Mouse (Mus musculus): ENCODE data around the gene Mdh2. TPM values are rescaled to one million over a fixed set of nuclear protein-coding genes. Genes with fewer than 3 reads are reported as not detected.

The Mdh2 gene
- 100 to 1,000 TPM; 489 to 545 TPM for total RNA-seq (2021)
- long read RNA-seq, experiment 1, transcript Mdh2-201 (9 exons, 1,456 nt) = major isoform, 543 of 692 reads
- long read RNA-seq, experiment 1, partial matches to known transcripts = 141 of 692 reads
- long read RNA-seq, experiment 1, other reads (novel, unspliced or antisense) = 7 of 692 reads
- long read RNA-seq, experiment 2, transcript Mdh2-201 (9 exons, 1,456 nt) = major isoform, 340 of 360 reads
- long read RNA-seq, experiment 2, partial matches to known transcripts = 20 of 360 reads
- long read RNA-seq, experiment 2, other reads (novel, unspliced or antisense) = 0 of 360 reads

DNA sequence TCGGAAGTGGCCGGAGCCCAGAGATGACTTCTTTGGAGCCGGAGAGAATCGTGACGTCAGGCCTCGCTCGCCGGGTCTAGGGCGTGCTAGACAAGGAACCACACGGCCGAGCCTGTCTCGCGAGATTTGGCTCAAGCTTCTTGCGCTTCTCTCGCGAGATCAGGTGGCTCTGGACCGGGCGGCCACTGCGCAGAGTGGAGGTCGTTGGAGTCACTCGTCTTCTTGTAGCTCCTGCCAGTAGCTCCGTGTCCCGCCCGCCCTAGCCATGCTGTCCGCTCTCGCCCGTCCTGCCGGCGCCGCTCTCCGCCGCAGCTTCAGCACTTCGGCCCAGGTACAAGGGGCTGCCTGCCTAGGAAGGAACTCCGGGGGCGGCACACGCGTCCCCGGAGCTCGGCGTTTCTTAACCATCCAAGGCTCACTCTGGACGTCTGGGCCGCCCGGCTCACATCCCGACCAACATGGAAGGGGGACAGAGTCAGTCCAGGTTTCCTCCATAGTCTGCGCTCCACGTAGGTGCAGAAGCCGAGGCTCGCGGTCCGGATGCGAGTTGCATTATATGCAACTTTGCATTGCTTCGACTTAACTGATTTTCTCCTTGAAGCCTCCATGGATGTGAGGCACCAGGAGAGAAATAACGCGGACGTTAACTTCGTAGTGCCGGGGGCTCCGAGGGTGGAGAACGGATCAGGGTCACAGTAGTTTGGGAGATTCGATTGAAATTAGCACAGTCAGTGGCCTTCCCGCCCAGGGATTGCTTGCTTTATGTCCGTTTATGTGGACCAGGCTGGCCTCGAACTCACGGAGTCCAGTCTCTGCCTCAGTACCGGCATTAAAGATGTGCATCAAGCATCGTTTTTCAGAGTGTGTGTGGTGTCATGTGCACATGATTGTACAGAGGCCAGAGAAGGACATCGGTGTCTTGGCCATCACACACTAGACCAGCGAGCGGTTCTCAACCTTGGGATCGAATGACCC, at the start of gene Mdh2:
TSS of gene Mdh2 (plus strand) at position 10 of the 975 bp plus-strand sequence.
- DNase-seq = peak; percentile 99 to 100

DNA sequence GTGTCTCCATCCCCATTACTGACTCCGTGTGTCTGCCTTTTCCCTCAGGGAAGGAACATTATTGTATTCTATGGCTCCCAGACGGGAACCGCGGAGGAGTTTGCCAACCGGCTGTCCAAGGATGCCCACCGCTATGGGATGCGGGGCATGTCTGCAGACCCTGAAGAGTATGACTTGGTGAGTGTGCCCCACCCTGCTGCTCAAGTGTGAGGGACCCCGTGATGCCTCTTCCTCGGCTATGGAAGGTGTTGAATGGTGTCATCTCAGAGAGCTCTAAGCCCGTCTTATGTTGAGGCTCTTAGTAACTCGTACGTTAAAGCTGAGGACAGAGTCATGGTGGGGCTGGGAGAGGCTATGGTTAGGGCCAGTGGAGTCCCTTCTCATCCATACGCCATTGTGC, 48.9 kb upstream of the Mdh2 start:
- DNase-seq = no peak

GRCm38 (mm10) chr5:135730278-135730677, 48.0 kb upstream of the Mdh2 start:
- DNase-seq = no peak

DNA sequence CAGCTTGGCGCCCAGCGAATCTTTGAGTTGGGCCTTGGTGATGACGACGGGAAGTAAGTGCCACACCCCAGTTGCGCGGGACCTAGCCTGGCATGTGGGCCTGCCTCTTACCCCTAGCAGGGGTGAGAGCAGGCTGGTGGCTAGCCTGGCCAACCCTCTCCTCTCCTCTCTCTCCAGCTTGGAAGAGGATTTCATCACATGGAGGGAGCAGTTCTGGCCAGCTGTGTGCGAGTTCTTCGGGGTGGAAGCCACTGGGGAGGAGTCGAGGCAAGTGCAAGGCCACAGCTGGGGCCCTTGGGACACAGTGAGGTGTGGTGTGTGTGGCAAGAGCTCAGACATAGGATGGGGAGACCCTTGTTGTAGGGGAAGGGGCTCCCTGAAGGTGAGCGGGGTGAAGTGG, 47.4 kb upstream of the Mdh2 start:
- no peak for DNase-seq

DNA sequence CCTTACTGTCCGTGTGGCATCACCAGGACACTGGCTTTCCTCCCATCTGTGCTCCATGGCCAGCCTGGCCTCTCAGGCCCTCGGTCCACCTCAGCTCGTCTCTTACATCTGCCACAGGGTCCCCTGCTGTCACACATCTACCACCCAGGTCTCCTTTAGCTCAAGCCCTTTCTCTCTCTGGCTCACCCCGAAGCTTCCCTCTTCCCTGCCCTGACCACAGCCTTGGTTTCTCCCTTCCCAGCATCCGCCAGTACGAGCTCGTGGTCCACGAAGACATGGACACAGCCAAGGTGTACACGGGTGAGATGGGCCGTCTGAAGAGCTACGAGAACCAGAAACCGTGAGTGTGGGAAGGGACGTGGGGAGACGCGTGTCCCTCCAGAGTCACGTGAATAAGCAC, 47.0 kb upstream of the Mdh2 start:
- DNase-seq = no peak

DNA sequence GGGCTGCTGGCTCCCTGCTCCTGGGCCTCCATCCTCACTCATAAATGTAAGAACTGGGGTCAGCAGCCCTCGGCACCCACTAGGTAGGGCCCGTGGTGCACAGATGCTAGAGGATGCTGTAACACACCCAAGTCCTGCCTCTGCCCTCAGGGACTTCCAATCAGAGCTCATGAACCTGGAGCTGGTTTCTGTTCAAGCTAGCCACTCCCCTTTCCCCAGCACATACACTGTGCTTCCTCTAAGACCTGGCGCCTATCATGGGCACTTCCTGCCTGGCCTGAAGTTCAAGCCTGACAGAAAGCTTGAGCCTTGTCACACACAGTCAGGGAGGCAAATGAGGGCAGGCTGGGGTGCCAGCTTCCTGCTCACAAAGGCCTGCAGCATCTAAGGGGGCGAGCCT, 45.2 kb upstream of the Mdh2 start:
- no peak for DNase-seq

DNA sequence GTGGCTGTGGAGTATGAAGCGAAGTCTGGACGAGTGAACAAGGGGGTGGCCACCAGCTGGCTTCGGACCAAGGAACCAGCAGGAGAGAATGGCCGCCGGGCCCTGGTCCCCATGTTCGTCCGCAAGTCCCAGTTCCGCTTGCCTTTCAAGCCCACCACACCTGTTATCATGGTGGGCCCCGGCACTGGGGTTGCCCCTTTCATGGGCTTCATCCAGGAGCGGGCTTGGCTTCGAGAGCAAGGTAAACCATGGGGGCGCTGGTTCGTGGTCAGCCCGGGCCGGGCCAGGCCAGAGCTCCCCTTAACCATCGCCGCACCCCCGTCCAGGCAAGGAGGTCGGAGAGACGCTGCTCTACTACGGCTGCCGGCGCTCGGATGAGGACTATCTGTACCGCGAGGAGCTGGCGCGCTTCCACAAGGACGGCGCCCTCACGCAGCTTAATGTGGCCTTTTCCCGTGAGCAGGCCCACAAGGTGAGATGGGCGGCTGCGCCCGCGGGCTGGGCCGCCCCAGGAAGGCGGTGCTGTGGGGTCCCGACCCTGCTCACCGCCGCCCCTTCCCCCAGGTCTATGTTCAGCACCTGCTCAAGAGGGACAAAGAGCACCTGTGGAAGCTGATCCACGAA, 44.1 kb upstream of the Mdh2 start:
- DNase-seq = no peak

DNA sequence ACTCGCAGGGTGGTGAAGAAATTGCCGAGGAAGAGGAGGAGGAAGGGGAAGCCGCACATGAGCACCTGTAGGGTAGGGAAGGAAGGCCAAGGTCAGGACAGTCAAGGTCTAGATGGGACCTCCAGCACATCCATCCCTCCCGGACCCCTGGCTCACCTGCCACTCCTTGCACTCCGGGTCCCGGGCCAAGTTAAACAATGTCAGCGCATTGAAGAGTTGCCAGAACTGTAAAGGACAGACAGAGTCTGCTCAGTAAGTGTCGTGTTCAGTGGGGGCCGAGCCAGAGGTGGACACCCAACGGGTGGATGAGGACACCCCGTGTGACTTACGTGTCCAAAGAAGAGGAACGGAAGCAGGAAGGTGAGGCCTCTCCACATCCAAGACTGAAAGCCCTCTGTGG, 42.5 kb upstream of the Mdh2 start:
- no peak for DNase-seq

- DNase-seq = no peak
Observed at GRCm38 (mm10) chr5:135736544-135736943, 41.7 kb upstream of the Mdh2 start.

- DNase-seq = no peak
Observed at GRCm38 (mm10) chr5:135737154-135737553, 41.1 kb upstream of the Mdh2 start.

DNA sequence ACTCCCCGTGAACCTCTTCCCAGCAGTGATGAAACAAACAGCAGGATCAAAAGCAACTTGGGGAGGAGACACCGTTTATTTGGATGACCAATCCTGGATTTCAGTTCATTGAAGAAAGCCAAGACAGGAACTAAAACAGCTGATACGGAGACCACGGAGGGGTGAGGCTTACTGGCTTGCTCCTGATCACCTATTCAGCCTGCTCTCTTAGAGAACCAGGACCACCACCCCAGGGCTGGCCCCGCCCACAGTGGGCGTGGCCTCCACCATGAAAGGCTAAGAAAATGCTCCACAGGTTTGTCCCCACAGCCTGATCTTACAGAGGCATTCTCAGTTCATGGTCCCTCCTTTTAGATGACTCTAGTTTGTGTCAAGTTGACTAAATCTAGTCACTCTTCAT, 40.0 kb upstream of the Mdh2 start:
- DNase-seq = no peak

DNA sequence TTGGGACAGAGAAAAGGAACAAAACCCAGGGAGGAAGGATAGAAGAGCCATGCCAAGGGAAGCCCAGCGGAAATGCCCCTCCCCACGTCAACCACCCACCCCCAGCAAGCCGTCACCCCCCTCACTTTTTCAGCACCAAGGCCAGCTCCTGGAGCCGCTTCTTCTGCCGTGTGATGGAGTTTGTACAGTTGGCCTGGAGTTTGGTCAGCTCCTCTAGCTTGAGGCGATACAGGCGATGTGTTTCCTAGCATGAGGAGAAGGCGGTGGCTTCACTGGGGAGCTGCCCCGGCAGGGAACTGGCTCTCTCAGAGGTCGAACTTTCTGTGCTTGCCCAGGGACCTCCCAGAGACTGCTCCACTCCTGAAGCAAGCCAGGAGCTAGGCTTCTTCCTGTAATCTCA, 36.1 kb upstream of the Mdh2 start:
- DNase-seq = no peak

GRCm38 (mm10) chr5:135742941-135743740, 35.1 kb upstream of the Mdh2 start:
- DNase-seq = peak in 1 of 2 experiments; percentile 53

GRCm38 (mm10) chr5:135743741-135744609, 34.3 kb upstream of the Mdh2 start, which contains the start of gene Tmem120a:
Tmem120a (minus strand) TSS chr5:135744448.
- peak; percentile 98 for DNase-seq

GRCm38 (mm10) chr5:135744742-135745141, 33.5 kb upstream of the Mdh2 start:
- DNase-seq = no peak

GRCm38 (mm10) chr5:135751041-135751440, 27.2 kb upstream of the Mdh2 start:
- DNase-seq = no peak

DNA sequence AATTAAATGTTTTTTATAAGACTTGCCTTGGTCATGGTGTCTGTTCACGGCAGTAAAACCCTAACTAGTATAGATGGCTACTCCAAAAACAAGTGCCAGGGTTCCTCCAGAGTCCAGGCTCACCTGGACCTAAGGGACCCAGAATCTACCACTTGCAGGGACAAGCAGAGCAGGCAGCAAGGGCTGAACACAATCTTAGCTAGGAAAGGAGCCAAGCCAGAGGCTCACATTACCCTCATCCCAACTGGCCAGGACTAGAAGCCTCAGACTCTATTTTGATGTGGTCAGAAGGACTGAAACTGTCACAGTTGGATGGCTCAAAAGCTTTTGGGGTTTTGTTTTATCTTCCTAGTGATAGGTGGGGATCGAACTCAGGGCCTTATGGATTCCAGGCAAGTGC, 26.7 kb upstream of the Mdh2 start:
- DNase-seq = no peak

DNA sequence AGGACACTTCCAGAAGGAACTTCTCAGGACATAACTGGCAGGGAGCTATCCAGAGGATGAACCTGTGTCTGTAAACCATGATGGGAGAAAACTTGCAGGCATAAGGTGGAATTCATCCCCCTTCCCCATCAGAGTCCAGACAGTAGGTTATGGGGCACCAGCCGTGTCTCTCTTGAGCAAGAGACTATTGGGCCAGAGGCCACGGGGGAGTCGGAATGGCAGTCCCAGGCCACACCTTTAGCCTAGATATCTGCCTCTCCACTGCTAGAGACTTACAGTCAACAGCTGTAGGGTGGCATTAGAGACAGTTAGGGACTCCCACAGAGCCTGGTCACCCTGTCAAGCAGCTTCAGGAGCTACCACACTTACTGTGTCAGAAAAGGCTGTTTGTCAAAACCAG, 16.4 kb upstream of the Mdh2 start:
- DNase-seq = peak in 1 of 2 experiments; percentile 45

DNA sequence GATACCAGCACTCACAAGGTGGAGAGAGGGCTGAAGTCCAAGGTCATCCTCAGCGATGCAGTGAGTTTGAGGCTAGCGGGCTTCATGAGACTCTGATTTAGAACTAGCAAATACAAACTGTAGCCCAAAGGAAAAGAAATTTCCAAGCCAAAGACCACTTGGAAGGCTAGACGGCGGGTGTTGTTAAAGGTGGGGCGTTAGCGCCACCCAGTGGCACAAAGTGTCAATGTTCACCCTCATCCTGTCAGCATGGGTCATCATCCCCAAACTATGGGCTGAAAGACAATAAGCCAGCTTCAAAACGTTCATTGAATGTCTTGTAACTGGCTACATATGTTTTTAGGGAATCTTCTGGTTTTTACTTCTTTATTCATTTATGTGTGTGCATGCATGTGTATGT, 14.8 kb upstream of the Mdh2 start:
- peak; percentile 68 to 78 for DNase-seq

- DNase-seq = no peak
Observed at GRCm38 (mm10) chr5:135764971-135765370, 13.3 kb upstream of the Mdh2 start.

DNA sequence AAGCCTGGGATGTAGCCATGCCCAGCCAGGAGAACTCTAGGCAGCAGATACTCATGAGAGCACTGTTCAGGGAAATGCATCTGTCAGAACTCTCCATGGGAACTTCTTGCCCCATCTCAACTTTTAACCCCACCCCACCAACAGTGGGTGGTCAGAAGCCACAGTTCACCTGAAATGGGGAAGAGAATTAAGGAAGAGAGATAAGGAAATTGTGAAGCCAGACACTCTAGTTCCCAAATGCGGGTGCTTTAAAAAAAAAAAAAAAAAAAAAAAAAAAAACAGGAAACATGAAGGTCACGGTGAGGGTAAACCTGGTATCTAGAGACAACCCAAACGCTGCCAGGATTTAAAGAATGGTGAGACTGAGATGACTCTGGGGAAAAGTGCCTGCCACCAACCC, 5.8 kb upstream of the Mdh2 start:
- no peak for DNase-seq
